Mouse (Mus musculus) myocyte (in vitro differentiated cells): Measurements from ENCODE around the gene Myoz2. TPM values are rescaled to one million over a fixed set of nuclear protein-coding genes. Genes with fewer than 3 reads are reported as not detected.

Experiments
- H3K27me3 ChIP-seq: one replicate; pipeline ENCODE4 v1.6.1; 2011; ENCODE audit not compliant: control insufficient read depth, insufficient read depth, insufficient read length
- H3K36me3 ChIP-seq: one replicate; pipeline ENCODE4 v1.6.1; 2011; ENCODE audit not compliant: control insufficient read depth, insufficient read depth
- H3K4me2 ChIP-seq: one replicate; pipeline ENCODE4 v1.6.1; 2011; ENCODE audit warnings: low read depth, control low read depth
- H3K4me3 ChIP-seq: one replicate; pipeline ENCODE4 v1.5.1; 2011; ENCODE audit warnings: mild to moderate bottlenecking, control low read depth, moderate library complexity
- H3K79me2 ChIP-seq: one replicate; pipeline ENCODE4 v1.6.1; 2011; ENCODE audit not compliant: control insufficient read depth, insufficient read depth
- H3ac ChIP-seq: one replicate; pipeline ENCODE4 v1.6.1; 2011; ENCODE audit not compliant: control insufficient read depth, insufficient read length
- CEBPB ChIP-seq: IDR thresholded peaks from 2 replicates; pipeline ENCODE4 v1.6.1; 2011; ENCODE audit warnings: mild to moderate bottlenecking, moderate library complexity; ENCODE audit not compliant: poor library complexity, insufficient read depth, severe bottlenecking
- E2F4 ChIP-seq: IDR thresholded peaks from one replicate; pipeline ENCODE4 v1.6.1; 2011; ENCODE audit warnings: mild to moderate bottlenecking, control low read depth, moderate library complexity; ENCODE audit not compliant: insufficient read depth
- MAX ChIP-seq: IDR thresholded peaks from one replicate; pipeline ENCODE4 v1.6.1; 2011; ENCODE audit warnings: low read depth, mild to moderate bottlenecking, control low read depth
- MYOD1 ChIP-seq, 3 experiments: IDR thresholded peaks; one replicate each; pipeline ENCODE4 v1.6.1; 2011; ENCODE audit warnings: control low read depth in 2 of 3, low read depth in 2 of 3, mild to moderate bottlenecking in 2 of 3, moderate library complexity in 1 of 3; ENCODE audit not compliant: insufficient read length in 2 of 3, control insufficient read depth in 1 of 3
- MYOG ChIP-seq, 3 experiments: IDR thresholded peaks; one replicate each; pipeline ENCODE4 v1.6.1; 2011; ENCODE audit warnings: control low read depth in 2 of 3, low read depth in 2 of 3, mild to moderate bottlenecking in 2 of 3; ENCODE audit not compliant: insufficient read length in 2 of 3, control insufficient read depth in 1 of 3, insufficient read depth in 1 of 3
- POLR2A ChIP-seq: IDR thresholded peaks from one replicate; pipeline ENCODE4 v1.6.1; 2011; ENCODE audit warnings: low read depth, mild to moderate bottlenecking, control low read depth, moderate library complexity; ENCODE audit not compliant: insufficient read length
- POLR2AphosphoS2 ChIP-seq: IDR thresholded peaks from one replicate; pipeline ENCODE4 v1.6.1; 2011; ENCODE audit warnings: low read depth, control low read depth; ENCODE audit not compliant: insufficient read length
- REST ChIP-seq: IDR thresholded peaks from one replicate; pipeline ENCODE4 v1.6.1; 2011; ENCODE audit warnings: mild to moderate bottlenecking, control low read depth, moderate library complexity; ENCODE audit not compliant: insufficient read depth, insufficient read length
- SRF ChIP-seq: IDR thresholded peaks from one replicate; pipeline ENCODE4 v1.6.1; 2011; ENCODE audit warnings: low read depth; ENCODE audit not compliant: control insufficient read depth, insufficient read length
- TCF12 ChIP-seq: IDR thresholded peaks from one replicate; pipeline ENCODE4 v1.6.1; 2011; ENCODE audit warnings: mild to moderate bottlenecking, control low read depth; ENCODE audit not compliant: poor library complexity, insufficient read depth, severe bottlenecking
- TCF3 ChIP-seq: IDR thresholded peaks from one replicate; pipeline ENCODE4 v1.6.1; 2011; ENCODE audit warnings: low read depth, control low read depth; ENCODE audit not compliant: insufficient read length
- USF1 ChIP-seq: IDR thresholded peaks from one replicate; pipeline ENCODE4 v1.6.1; 2011; ENCODE audit warnings: low read depth, mild to moderate bottlenecking, control low read depth, moderate library complexity
- polyA plus RNA-seq: library from polyadenylated mRNA; unstranded; fragments of >200 nt; fragmentation: generic; extraction: Trizol; gene quantifications from one replicate; pipeline ENCODE4 v1.2.1, GENCODE M21; 2012; ENCODE audit warnings: missing spikeins

The Myoz2 gene
- polyA plus RNA-seq, 1 experiment: 134 TPM

DNA sequence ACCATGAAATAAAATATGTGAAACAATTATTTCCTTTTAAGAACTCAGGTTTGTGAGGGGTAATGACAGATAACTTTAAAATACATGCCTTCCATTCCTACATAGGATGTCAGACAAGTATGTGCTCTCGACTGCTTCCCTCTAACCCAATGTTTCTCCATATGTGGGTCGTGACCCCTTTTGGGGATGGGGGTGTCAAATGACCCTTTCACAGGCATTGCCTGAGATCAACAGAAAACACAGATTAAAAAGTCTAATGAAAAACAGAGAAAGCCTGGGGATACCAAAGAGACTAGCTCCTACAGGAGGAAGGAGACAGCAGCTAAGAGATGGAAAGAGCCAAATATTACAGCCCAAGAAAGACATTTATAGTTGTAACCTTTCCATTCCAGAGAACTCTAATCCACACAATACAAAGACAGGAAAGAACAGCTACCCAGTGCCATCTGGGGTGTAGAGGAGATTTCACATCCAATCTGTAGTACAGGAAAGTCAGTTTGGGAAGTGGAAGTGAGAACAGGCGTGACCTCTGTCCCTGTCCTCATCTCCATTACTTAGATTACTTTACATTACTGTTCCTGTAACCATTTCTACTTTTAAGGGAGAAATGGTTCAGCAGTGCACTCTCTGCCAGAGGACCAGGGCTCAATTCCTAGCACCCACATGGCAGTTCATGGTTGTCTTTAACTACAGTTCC is 62.5 kb downstream of the Myoz2 start:
- H3K4me3 ChIP-seq: no peak overlapping the region
- H3K4me2 ChIP-seq: no peak overlapping the region
- H3K36me3 ChIP-seq: peaks cover 12% of the 10 kb centered on the region
- TF ChIP-seq REST (no peak), E2F4 (no peak), MYOD1 (IDR thresholded peaks at IDR 0.05; ENCODE audit: control insufficient read depth in 1 of 3, insufficient read length in 2 of 3, low read depth in 2 of 3) (no peak), MAX (no peak), TCF12 (no peak), TCF3 (no peak), POLR2AphosphoS2 (no peak), SRF (no peak), USF1 (no peak), CEBPB (no peak)
- H3K79me2 ChIP-seq: peaks cover 15% of the 10 kb centered on the region
- H3K27me3 ChIP-seq: no peaks in the 10 kb centered on the region
- H3ac ChIP-seq: no peak overlapping the region

DNA sequence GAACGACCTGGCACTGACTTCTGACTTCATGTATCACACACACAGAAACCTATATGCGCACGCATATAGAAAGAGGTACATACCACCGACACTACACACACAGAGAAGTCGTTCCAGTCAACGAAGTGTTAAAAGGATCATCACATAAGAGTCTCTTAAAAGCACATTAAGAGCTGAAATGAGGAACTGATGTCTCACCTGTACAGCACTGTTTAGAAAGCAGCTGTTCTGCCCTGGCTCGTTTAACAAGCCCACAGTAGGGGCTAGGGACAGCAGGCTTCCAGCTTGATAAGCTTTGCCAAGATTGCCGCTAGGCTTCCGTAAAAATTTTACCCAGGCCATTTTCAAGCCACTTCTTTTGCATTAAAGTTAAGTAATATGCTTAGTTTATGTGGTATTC is 66.4 kb downstream of the Myoz2 start:
- Histone ChIP-seq H3ac (no peak overlapping the region), H3K4me2 (no peak overlapping the region)
- TF ChIP-seq MAX (no peak), CEBPB (no peak), MYOG (IDR thresholded peaks at IDR 0.05; ENCODE audit: control insufficient read depth in 1 of 3, insufficient read depth in 1 of 3, insufficient read length in 2 of 3, low read depth in 2 of 3) (no peak), POLR2A (no peak), MYOD1 (IDR thresholded peaks at IDR 0.05; ENCODE audit: control insufficient read depth in 1 of 3, insufficient read length in 2 of 3, low read depth in 2 of 3) (no peak), TCF3 (no peak), REST (no peak), POLR2AphosphoS2 (no peak), SRF (no peak), TCF12 (no peak), USF1 (no peak), E2F4 (no peak)

DNA sequence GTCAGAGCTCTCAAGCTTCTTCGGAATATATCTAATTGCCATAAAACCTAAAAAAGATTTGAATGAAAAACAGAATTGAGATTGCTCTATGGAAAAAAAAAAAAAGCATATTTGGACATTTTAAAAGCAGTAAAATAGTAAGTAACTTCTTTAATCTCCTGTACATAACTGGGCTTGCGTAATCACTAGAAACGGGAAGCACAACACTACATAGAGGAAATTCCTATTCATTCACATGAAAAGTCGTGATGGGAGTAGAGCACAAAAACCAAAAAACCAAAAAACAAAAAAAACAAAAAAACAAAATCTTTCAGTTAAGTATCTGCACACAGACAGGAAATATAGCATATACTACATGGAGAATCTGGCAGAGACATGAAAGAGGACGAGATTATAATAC is 70.5 kb downstream of the Myoz2 start:
- no peak for TF ChIP-seq MYOD1 (IDR thresholded peaks at IDR 0.05; ENCODE audit: control insufficient read depth in 1 of 3, insufficient read length in 2 of 3, low read depth in 2 of 3)
- TF ChIP-seq MYOG (IDR thresholded peaks at IDR 0.05; ENCODE audit: control insufficient read depth in 1 of 3, insufficient read depth in 1 of 3, insufficient read length in 2 of 3, low read depth in 2 of 3): no peak
- no peak for TF ChIP-seq CEBPB
- no peak for TF ChIP-seq SRF
- TF ChIP-seq TCF12: no peak
- TF ChIP-seq MAX: no peak
- TF ChIP-seq TCF3: no peak
- TF ChIP-seq REST: no peak
- no peak for TF ChIP-seq POLR2AphosphoS2
- TF ChIP-seq E2F4: no peak
- TF ChIP-seq USF1: no peak
- TF ChIP-seq POLR2A: no peak
- Histone ChIP-seq H3K36me3 (peaks cover 42% of the 10 kb centered on the region), H3K4me2 (no peak overlapping the region), H3K79me2 (no peaks in the 10 kb centered on the region), H3ac (no peak overlapping the region), H3K4me3 (no peak overlapping the region), H3K27me3 (no peaks in the 10 kb centered on the region)

More for the DNA sequence above, 66.4 kb downstream of the Myoz2 start:
- Histone ChIP-seq H3K4me3 (no peak overlapping the region), H3K79me2 (peaks cover 4% of the 10 kb centered on the region), H3K27me3 (no peaks in the 10 kb centered on the region), H3K36me3 (peaks cover 26% of the 10 kb centered on the region)

Other genes with a start within 250 kb of the Myoz2 start
- not detected for gene Fabp2, start 139.9 kb downstream of the Myoz2 start, polyA plus RNA-seq
- not detected for gene Gm10959, start 115.7 kb downstream of the Myoz2 start, polyA plus RNA-seq
- gene 1810037I17Rik, start 110.8 kb downstream of the Myoz2 start, polyA plus RNA-seq: 49.1 TPM
- gene Usp53, start 50.5 kb downstream of the Myoz2 start, polyA plus RNA-seq: 1.7 TPM
- 24.4 TPM for gene Synpo2, start 201.1 kb upstream of the Myoz2 start, polyA plus RNA-seq
- 36.8 TPM for gene Sec24d, start 232.4 kb upstream of the Myoz2 start, polyA plus RNA-seq